Mouse (Mus musculus): ENCODE measurements around the gene Carnmt1. TPM values are rescaled to one million over a fixed set of nuclear protein-coding genes. Genes with fewer than 3 reads are reported as not detected.

Carnmt1 gene
- polyA plus RNA-seq, 2 experiments = 17.2 to 46.5 TPM

DNA sequence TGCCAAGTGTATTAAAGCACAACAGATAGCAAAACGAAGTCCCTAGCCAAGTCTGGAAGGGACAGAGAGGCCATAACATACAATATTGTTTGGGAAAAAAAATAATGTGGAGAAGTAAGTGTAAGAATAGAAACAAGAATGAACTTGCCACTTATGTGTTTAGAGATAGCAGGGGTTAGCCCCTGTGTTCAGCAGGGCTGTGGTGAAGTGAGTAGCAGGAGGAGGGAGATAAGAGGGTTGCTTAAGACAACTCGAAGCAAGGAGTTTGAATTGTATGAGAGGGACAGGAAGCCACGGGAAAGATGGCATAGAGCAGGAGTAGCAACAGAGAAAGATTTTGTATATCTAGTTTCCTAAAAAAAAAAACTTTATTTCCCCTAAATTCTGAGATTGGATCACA is 21.6 kb downstream of the Carnmt1 start:
- no peak for TF ChIP-seq POLR2A (IDR thresholded peaks at IDR 0.05; ENCODE audit: borderline replicate concordance, extremely low read depth, insufficient read depth, insufficient read length)
- no peak overlapping the region for H3K4me2 ChIP-seq (replicated peaks; ENCODE audit: low read depth, low read length, severe bottlenecking)
- DNase-seq (ENCODE audit: low spot score) (no peak), ATAC-seq (ENCODE audit: low FRiP score, low read depth) (no peak)
- H3K36me3 ChIP-seq (ENCODE audit: control insufficient read depth, insufficient read depth, low read length) = peaks cover 23% of the 10 kb centered on the region
- H3K9me3 ChIP-seq (ENCODE audit: control insufficient read depth, low read length) = no peaks in the 10 kb centered on the region
- H3K27ac ChIP-seq (replicated peaks; ENCODE audit: low read depth, low read length) = no peak overlapping the region
- H3K9ac ChIP-seq (ENCODE audit: low read depth, low read length, severe bottlenecking) = no peak overlapping the region
- H3K4me3 ChIP-seq (replicated peaks; ENCODE audit: low read length) = no peak overlapping the region
- 84% methylated on average over 3 of the region's 3 CpGs for WGBS
- no peaks in the 10 kb centered on the region for H3K27me3 ChIP-seq (ENCODE audit: control insufficient read depth, insufficient read depth, low read length)
- no peaks in the 10 kb centered on the region for H3K4me1 ChIP-seq (ENCODE audit: control insufficient read depth, insufficient read depth, low read length)

DNA sequence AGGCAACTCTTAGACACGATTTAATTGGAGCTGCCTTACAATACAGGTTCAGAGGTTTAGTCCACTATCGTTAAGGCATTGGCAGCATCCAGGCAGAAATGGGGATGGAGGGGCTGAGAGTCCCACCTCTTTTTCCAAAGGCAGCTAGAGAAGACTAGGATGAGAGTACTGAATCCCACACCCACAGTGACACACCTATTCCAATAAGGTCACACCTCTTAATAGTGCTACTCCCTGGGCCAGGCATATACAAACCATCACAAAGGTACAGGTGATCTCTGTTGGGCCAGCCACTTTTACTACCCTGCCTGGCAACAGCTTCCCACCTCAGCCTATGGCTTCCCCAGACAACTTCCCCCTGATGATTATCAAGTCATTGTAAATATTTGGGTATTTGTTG is 22.2 kb downstream of the Carnmt1 start:
- ATAC-seq (ENCODE audit: low FRiP score, low read depth) = no peak
- WGBS = 89% methylated on average over 2 of the region's 2 CpGs
- Histone ChIP-seq H3K27me3 (ENCODE audit: control insufficient read depth, insufficient read depth, low read length) (no peaks in the 10 kb centered on the region), H3K9ac (ENCODE audit: low read depth, low read length, severe bottlenecking) (no peak overlapping the region), H3K36me3 (ENCODE audit: control insufficient read depth, insufficient read depth, low read length) (peaks cover 24% of the 10 kb centered on the region), H3K9me3 (ENCODE audit: control insufficient read depth, low read length) (no peaks in the 10 kb centered on the region), H3K4me1 (ENCODE audit: control insufficient read depth, insufficient read depth, low read length) (no peaks in the 10 kb centered on the region), H3K27ac (replicated peaks; ENCODE audit: low read depth, low read length) (no peak overlapping the region), H3K4me2 (replicated peaks; ENCODE audit: low read depth, low read length, severe bottlenecking) (no peak overlapping the region), H3K4me3 (replicated peaks; ENCODE audit: low read length) (no peak overlapping the region)
- DNase-seq (ENCODE audit: low spot score) = no peak
- TF ChIP-seq POLR2A (IDR thresholded peaks at IDR 0.05; ENCODE audit: borderline replicate concordance, extremely low read depth, insufficient read depth, insufficient read length) = no peak

DNA sequence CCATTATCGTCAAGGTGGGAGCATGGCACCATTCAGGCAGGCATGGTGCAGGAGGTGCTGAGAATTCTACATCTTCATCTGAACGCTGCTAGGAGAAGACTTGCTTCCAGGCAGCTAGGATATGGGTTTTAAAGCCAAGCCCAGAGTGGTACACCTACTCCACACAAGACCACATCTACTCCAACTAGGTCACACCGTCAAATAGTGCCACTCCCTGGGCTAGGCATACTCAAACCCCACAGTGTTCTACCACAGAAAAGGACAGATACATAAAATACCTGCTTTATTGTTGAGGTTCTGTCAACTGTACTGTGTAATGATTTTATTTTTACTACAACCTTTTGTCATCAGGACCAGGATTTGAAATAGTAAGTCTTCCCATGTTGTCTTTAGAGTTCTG is 24.6 kb downstream of the Carnmt1 start:
- H3K36me3 ChIP-seq (ENCODE audit: control insufficient read depth, insufficient read depth, low read length) = peaks cover 32% of the 10 kb centered on the region
- no peak overlapping the region for H3K4me3 ChIP-seq (replicated peaks; ENCODE audit: low read length)
- 94% methylated on average over 3 of the region's 3 CpGs for WGBS
- no peak overlapping the region for H3K9ac ChIP-seq (ENCODE audit: low read depth, low read length, severe bottlenecking)
- DNase-seq (ENCODE audit: low spot score) (no peak), ATAC-seq (ENCODE audit: low FRiP score, low read depth) (no peak)
- no peak for TF ChIP-seq POLR2A (IDR thresholded peaks at IDR 0.05; ENCODE audit: borderline replicate concordance, extremely low read depth, insufficient read depth, insufficient read length)
- no peaks in the 10 kb centered on the region for H3K4me1 ChIP-seq (ENCODE audit: control insufficient read depth, insufficient read depth, low read length)
- no peak overlapping the region for H3K4me2 ChIP-seq (replicated peaks; ENCODE audit: low read depth, low read length, severe bottlenecking)
- no peaks in the 10 kb centered on the region for H3K9me3 ChIP-seq (ENCODE audit: control insufficient read depth, low read length)
- no peaks in the 10 kb centered on the region for H3K27me3 ChIP-seq (ENCODE audit: control insufficient read depth, insufficient read depth, low read length)
- H3K27ac ChIP-seq (replicated peaks; ENCODE audit: low read depth, low read length) = no peak overlapping the region

DNA sequence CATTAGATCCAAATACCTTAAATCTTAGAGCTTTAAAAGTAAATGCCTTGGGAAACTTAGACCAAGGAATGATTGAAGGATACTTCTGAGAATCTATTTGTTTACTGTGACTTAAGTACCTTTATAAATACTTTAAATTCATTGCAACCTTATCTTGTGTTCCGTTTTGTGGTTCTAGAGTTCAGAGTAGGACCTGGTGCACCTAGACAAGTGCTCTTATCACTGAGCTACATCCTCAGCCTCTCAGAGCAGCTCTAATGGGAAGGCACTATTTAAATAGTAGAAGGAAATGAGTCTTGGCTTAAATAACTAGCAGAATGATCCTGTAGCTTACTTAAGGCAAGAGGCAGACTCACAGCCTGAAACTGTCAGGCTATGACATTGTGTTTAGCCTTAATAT is 25.0 kb downstream of the Carnmt1 start:
- 89% methylated on average over 1 of the region's 1 CpGs for WGBS
- ATAC-seq (ENCODE audit: low FRiP score, low read depth) (no peak), DNase-seq (ENCODE audit: low spot score) (no peak)
- Histone ChIP-seq H3K9me3 (ENCODE audit: control insufficient read depth, low read length) (no peaks in the 10 kb centered on the region), H3K36me3 (ENCODE audit: control insufficient read depth, insufficient read depth, low read length) (peaks cover 37% of the 10 kb centered on the region), H3K4me2 (replicated peaks; ENCODE audit: low read depth, low read length, severe bottlenecking) (no peak overlapping the region), H3K27me3 (ENCODE audit: control insufficient read depth, insufficient read depth, low read length) (no peaks in the 10 kb centered on the region), H3K4me1 (ENCODE audit: control insufficient read depth, insufficient read depth, low read length) (no peaks in the 10 kb centered on the region), H3K9ac (ENCODE audit: low read depth, low read length, severe bottlenecking) (no peak overlapping the region), H3K4me3 (replicated peaks; ENCODE audit: low read length) (no peak overlapping the region), H3K27ac (replicated peaks; ENCODE audit: low read depth, low read length) (no peak overlapping the region)
- no peak for TF ChIP-seq POLR2A (IDR thresholded peaks at IDR 0.05; ENCODE audit: borderline replicate concordance, extremely low read depth, insufficient read depth, insufficient read length)

DNA sequence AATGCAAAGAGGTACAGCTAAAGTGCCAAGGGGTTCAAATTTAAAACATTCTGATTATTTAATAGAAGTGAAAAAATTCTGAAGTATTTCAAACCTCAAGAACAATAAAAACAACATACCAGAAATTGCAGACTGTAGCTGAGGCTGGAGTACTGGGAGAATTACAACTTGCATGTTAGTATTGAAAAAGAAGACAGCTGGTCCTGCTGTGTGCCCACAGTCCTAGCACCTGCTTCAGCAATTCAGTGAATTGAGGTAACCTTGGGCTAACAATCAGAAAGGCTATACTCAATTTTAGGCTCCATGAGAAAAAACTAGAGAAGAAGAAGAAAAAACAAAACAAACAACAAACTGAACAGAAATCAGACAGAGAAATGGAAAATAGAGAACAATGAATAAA is 37.5 kb downstream of the Carnmt1 start:
- Histone ChIP-seq H3K4me2 (replicated peaks; ENCODE audit: low read depth, low read length, severe bottlenecking) (no peak overlapping the region), H3K36me3 (ENCODE audit: control insufficient read depth, insufficient read depth, low read length) (no peaks in the 10 kb centered on the region), H3K9me3 (ENCODE audit: control insufficient read depth, low read length) (no peaks in the 10 kb centered on the region), H3K27ac (replicated peaks; ENCODE audit: low read depth, low read length) (no peak overlapping the region), H3K4me3 (replicated peaks; ENCODE audit: low read length) (no peak overlapping the region), H3K4me1 (ENCODE audit: control insufficient read depth, insufficient read depth, low read length) (peaks cover 4% of the 10 kb centered on the region), H3K27me3 (ENCODE audit: control insufficient read depth, insufficient read depth, low read length) (no peaks in the 10 kb centered on the region), H3K9ac (ENCODE audit: low read depth, low read length, severe bottlenecking) (no peak overlapping the region)
- ATAC-seq (ENCODE audit: low FRiP score, low read depth) (no peak), DNase-seq (ENCODE audit: low spot score) (no peak)
- no peak for TF ChIP-seq POLR2A (IDR thresholded peaks at IDR 0.05; ENCODE audit: borderline replicate concordance, extremely low read depth, insufficient read depth, insufficient read length)

DNA sequence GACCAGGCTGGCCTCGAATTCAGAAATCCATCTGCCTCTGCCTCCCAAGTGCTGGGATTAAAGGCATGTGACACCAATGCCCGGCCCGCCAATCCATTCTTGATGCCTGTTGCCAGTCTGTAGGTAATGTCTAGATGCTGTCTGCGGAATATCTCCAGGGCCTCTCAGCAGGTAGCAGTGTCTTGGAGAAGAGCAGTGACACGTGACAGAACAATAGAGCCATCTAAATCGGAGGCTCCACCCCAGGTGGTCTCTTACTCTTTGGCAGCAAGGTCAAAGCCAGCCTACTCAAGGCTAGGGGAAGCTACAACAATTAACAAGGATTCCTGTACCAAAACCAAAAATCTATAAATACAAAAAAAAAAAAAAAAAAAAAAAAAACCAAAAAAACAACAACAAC is 40.3 kb downstream of the Carnmt1 start:
- DNase-seq (ENCODE audit: low spot score) (no peak), ATAC-seq (ENCODE audit: low FRiP score, low read depth) (no peak)
- H3K36me3 ChIP-seq (ENCODE audit: control insufficient read depth, insufficient read depth, low read length) = no peaks in the 10 kb centered on the region
- H3K4me1 ChIP-seq (ENCODE audit: control insufficient read depth, insufficient read depth, low read length) = peaks cover 15% of the 10 kb centered on the region
- H3K9me3 ChIP-seq (ENCODE audit: control insufficient read depth, low read length) = no peaks in the 10 kb centered on the region
- H3K27ac ChIP-seq (replicated peaks; ENCODE audit: low read depth, low read length) = no peak overlapping the region
- H3K4me2 ChIP-seq (replicated peaks; ENCODE audit: low read depth, low read length, severe bottlenecking) = no peak overlapping the region
- TF ChIP-seq POLR2A (IDR thresholded peaks at IDR 0.05; ENCODE audit: borderline replicate concordance, extremely low read depth, insufficient read depth, insufficient read length) = no peak
- 79% methylated on average over 6 of the region's 6 CpGs for WGBS
- H3K9ac ChIP-seq (ENCODE audit: low read depth, low read length, severe bottlenecking) = no peak overlapping the region
- H3K4me3 ChIP-seq (replicated peaks; ENCODE audit: low read length) = no peak overlapping the region
- no peaks in the 10 kb centered on the region for H3K27me3 ChIP-seq (ENCODE audit: control insufficient read depth, insufficient read depth, low read length)

Data from limb, embryonic 14.5 days (tissue).